Mouse (Mus musculus) ES-Bruce4 (cell line): ENCODE measurements around the gene Hadhb.

Experiments used
- CTCF ChIP-seq: IDR thresholded peaks from one replicate; pipeline ENCODE4 v1.8.1; 2011; ENCODE audit warnings: low read depth, low read length
- EP300 ChIP-seq: IDR thresholded peaks from 2 replicates; pipeline ENCODE4 v1.6.1; 2011; ENCODE audit warnings: low read depth, low read length; ENCODE audit not compliant: insufficient read depth
- POLR2A ChIP-seq: IDR thresholded peaks from one replicate; pipeline ENCODE4 v1.8.1; 2011; ENCODE audit warnings: low read length; ENCODE audit not compliant: insufficient read depth

GRCm38 (mm10) chr5:30201521-30201920 lies 46.5 kb downstream of the Hadhb start:
- TF ChIP-seq CTCF (peak; percentile 43), POLR2A (no peak), EP300 (no peak)
